Mouse (Mus musculus) leukemia stem cell, adult 10-12 weeks (primary cell): ENCODE measurements around the gene Epo. TPM values are rescaled to one million over a fixed set of nuclear protein-coding genes. Genes with fewer than 3 reads are reported as not detected.

Experiments used
- polyA plus RNA-seq: library from polyadenylated mRNA; stranded (reverse); fragments of >175 nt; gene quantifications from 2 replicates; pipeline ENCODE4 v1.2.3, GENCODE M21; 2012; ENCODE audit warnings: low replicate concordance

Epo gene
- polyA plus RNA-seq: not detected in 2 replicates

GRCm38 (mm10) chr5:137533117-137533827 is at the start of gene Epo, which contains the start of gene Gnb2:
Gene Epo (minus strand): TSS chr5:137533242.
Gene Gnb2 (minus strand): TSS chr5:137533510.

DNA sequence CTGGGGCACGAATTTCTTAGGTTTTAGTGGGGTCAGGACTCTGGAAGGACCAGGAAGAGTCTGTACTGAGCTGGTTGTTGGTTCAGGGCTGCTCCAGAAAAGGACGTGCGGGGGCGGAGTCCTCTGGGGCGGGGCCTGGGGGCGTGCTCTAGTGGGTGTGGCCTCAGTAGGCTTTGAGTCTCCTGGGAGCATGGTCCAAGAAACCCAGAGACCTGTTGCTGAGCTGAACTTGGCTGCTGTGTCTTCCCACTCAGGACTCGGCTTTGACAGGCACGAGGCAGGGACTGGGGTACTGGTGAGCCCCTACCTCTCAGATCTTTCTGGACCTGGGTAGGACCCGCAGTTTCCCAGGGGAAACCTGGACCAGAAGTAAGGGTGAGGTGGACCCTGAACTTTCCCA is 36.6 kb upstream of the Epo start, which contains the start of gene Tfr2:
Gene Tfr2 (plus strand): TSS at position 176 of the 400 bp plus-strand sequence.

GRCm38 (mm10) chr5:137553411-137553837 is 20.4 kb upstream of the Epo start, which contains the start of gene Actl6b:
Gene Actl6b (plus strand): TSS chr5:137553517.

GRCm38 (mm10) chr5:137518436-137518835 is 14.6 kb downstream of the Epo start, which contains the start of gene Gigyf1:
Gene Gigyf1 (plus strand): TSS chr5:137518548.

GRCm38 (mm10) chr5:137501709-137502666 is 31.1 kb downstream of the Epo start, which contains the start of gene Pop7:
Gene Pop7 (minus strand): TSS chr5:137502518.

GRCm38 (mm10) chr5:137476964-137477363 is 56.1 kb downstream of the Epo start, which contains the start of gene Zan:
Gene Zan (minus strand): TSS chr5:137477064.

Other genes with a start within 250 kb of the Epo start
- gene Ache, start 245.7 kb downstream of the Epo start, polyA plus RNA-seq: 42.7 and 57.4 TPM in 2 replicates
- gene Ufsp1, start 238.6 kb downstream of the Epo start, polyA plus RNA-seq: 14.7 and 19.7 TPM in 2 replicates
- 437 and 506 TPM in 2 replicates for gene Srrt, start 225.6 kb downstream of the Epo start, polyA plus RNA-seq
- 32.1 and 38.4 TPM in 2 replicates for gene Trip6, start 218.8 kb downstream of the Epo start, polyA plus RNA-seq
- 2.7 and 5.8 TPM in 2 replicates for gene Slc12a9, start 199.6 kb downstream of the Epo start, polyA plus RNA-seq
- 1.3 and 3.4 TPM in 2 replicates for gene Ephb4, start 183.1 kb downstream of the Epo start, polyA plus RNA-seq
- gene Zan, start 56.2 kb downstream of the Epo start, polyA plus RNA-seq: 0.07 and 0.16 TPM in 2 replicates
- 21.2 and 62.7 TPM in 2 replicates for gene Pop7, start 30.7 kb downstream of the Epo start, polyA plus RNA-seq
- 54.3 and 65.9 TPM in 2 replicates for gene Gigyf1, start 14.7 kb downstream of the Epo start, polyA plus RNA-seq
- gene Gnb2, start 268 bp upstream of the Epo start, polyA plus RNA-seq: 351 and 463 TPM in 2 replicates
- not detected in 2 replicates for gene Actl6b, start 20.3 kb upstream of the Epo start, polyA plus RNA-seq
- gene Tfr2, start 36.6 kb upstream of the Epo start, polyA plus RNA-seq: 90.8 and 239 TPM in 2 replicates
- gene Mospd3, start 67.8 kb upstream of the Epo start, polyA plus RNA-seq: 1,131 and 1,239 TPM in 2 replicates
- 19.5 and 40.7 TPM in 2 replicates for gene Pcolce, start 80.5 kb upstream of the Epo start, polyA plus RNA-seq
- gene Fbxo24, start 95.8 kb upstream of the Epo start, polyA plus RNA-seq: 0.19 TPM in 1 of 2 replicates, not detected in the other
- gene Lrch4, start 95.9 kb upstream of the Epo start, polyA plus RNA-seq: 212 and 267 TPM in 2 replicates
- gene Gm20605, start 95.9 kb upstream of the Epo start, polyA plus RNA-seq: 10.1 and 35.3 TPM in 2 replicates
- 51.9 and 75.4 TPM in 2 replicates for gene Sap25, start 108.1 kb upstream of the Epo start, polyA plus RNA-seq
- not detected in 2 replicates for gene Irs3, start 112.5 kb upstream of the Epo start, polyA plus RNA-seq
- gene Agfg2, start 151.5 kb upstream of the Epo start, polyA plus RNA-seq: 114 and 402 TPM in 2 replicates
- gene Nyap1, start 208.4 kb upstream of the Epo start, polyA plus RNA-seq: 2.6 and 5.1 TPM in 2 replicates
- 492 and 602 TPM in 2 replicates for gene Tsc22d4, start 212.5 kb upstream of the Epo start, polyA plus RNA-seq
- 75.1 and 125 TPM in 2 replicates for gene Ppp1r35, start 245.6 kb upstream of the Epo start, polyA plus RNA-seq